Comparison of ENCODE assay signal across 10 mouse cellular contexts in the genomic region with DNA sequence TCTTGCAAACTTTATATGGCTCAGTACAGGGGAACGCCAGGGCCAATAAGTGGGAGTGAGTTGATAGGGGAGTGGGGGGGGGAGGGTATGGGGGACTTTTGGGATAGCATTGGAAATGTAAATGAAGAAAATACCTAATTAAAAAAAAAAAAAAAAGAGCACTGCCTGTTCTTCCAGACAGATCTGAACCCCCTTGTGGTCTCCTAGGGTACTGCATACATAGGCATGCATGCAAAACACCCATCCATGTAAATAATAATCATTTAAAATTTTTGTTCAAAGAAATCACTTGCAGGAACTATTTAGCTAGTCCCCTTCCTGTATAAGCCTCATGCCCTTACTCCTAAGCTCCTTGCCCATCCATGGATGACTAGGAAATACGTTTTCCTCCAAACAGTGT.
DNase-seq lines count a peak whose midpoint lies in the region; ATAC-seq and TF ChIP-seq lines count a peak whose summit lies in the region.
"Had no signal": no experiment of that assay in that cellular context is flagged by ENCODE, and none has a peak within 500 bp of the region (broad histone marks: within the 10 kb centered on the region; RNA-seq: fewer than 3 reads in every experiment).

No protein-coding gene starts in this region.

- no peak overlapping the region for H3K4me2 ChIP-seq in kidney, postnatal 0 days (ENCODE audit: low read length)
- H3K4me2 ChIP-seq: forebrain, embryonic 13.5 days; heart, embryonic 13.5 days; limb, embryonic 15.5 days had no signal

- no peaks in the 10 kb centered on the region for H3K27me3 ChIP-seq in kidney, postnatal 0 days (ENCODE audit: insufficient read depth, low read length)
- H3K27me3 ChIP-seq: forebrain, embryonic 13.5 days; heart, embryonic 13.5 days; limb, embryonic 15.5 days had no signal

- no peaks in the 10 kb centered on the region for H3K4me1 ChIP-seq in kidney, postnatal 0 days (replicated peaks; ENCODE audit: insufficient read depth, low read length)
- H3K4me1 ChIP-seq: forebrain, embryonic 13.5 days; limb, embryonic 15.5 days had no signal

- no peaks in the 10 kb centered on the region for H3K36me3 ChIP-seq in kidney, postnatal 0 days (ENCODE audit: insufficient read depth, low read length)
- H3K36me3 ChIP-seq: heart, embryonic 13.5 days; limb, embryonic 15.5 days had no signal

- no peak for ATAC-seq in kidney, postnatal 0 days (replicated peaks; ENCODE audit: low FRiP score, low read depth)
- ATAC-seq: forebrain, embryonic 13.5 days had no signal

- no peaks in the 10 kb centered on the region for H3K9me3 ChIP-seq in kidney, postnatal 0 days (replicated peaks; ENCODE audit: low read length)
- H3K9me3 ChIP-seq: forebrain, embryonic 13.5 days; heart, embryonic 13.5 days; limb, embryonic 15.5 days had no signal

- peak; percentile 46; the same call in 1 of the 2 replicates for TF ChIP-seq CTCF in kidney, postnatal 0 days (IDR thresholded peaks at IDR 0.05; ENCODE audit: low read depth)

- intact Hi-C loops in left cerebral cortex, postnatal 25 days (cut with DNase I): no loop called here

- DNase-seq in kidney, postnatal 0 days (ENCODE audit: low spot score): no peak
- DNase-seq in kidney, adult 18-20 months: no peak
- DNase-seq in thymus, postnatal 0 days (ENCODE audit: low spot score): peak; percentile 27
- no peak for DNase-seq in thymus, postnatal 36 days
- DNase-seq in c-Kit-positive CD71-positive TER-119-positive erythroid progenitor cells, embryonic 14.5 days (ENCODE audit: low spot score): peak; percentile 10
- no peak for DNase-seq in left cerebral cortex, postnatal 25 days (ENCODE audit: low spot score in 2 of 2)
- DNase-seq in frontal cortex, adult 2 months (ENCODE audit: extremely low spot score in 1 of 2, low spot score in 1 of 2): no peak

- no peak overlapping the region for H3K4me3 ChIP-seq in kidney, postnatal 0 days (replicated peaks; ENCODE audit: low read depth, low read length)
- H3K4me3 ChIP-seq: forebrain, embryonic 13.5 days; heart, embryonic 13.5 days; limb, embryonic 15.5 days had no signal

- no peak overlapping the region for H3K27ac ChIP-seq in kidney, postnatal 0 days
- H3K27ac ChIP-seq: forebrain, embryonic 13.5 days; heart, embryonic 13.5 days; limb, embryonic 15.5 days had no signal

- no peak overlapping the region for H3K9ac ChIP-seq in kidney, postnatal 0 days (ENCODE audit: low read depth, low read length)
- H3K9ac ChIP-seq: forebrain, embryonic 13.5 days; heart, embryonic 13.5 days; limb, embryonic 15.5 days had no signal

- WGBS in kidney, postnatal 0 days: 93% methylated on average over 2 of the region's 2 CpGs

Comparison
In these comparisons a context has a peak if more than half of its experiments do, and no peak if none do; other contexts are left out.
1. DNase-seq: peak in thymus, postnatal 0 days (single experiment) and c-Kit-positive CD71-positive TER-119-positive erythroid progenitor cells, embryonic 14.5 days (single experiment); none in kidney, postnatal 0 days (single experiment), kidney, adult 18-20 months (single experiment), thymus, postnatal 36 days (0 of 2), left cerebral cortex, postnatal 25 days (0 of 2) and frontal cortex, adult 2 months (0 of 2).